Mouse (Mus musculus) lung, adult 2 months (tissue): ENCODE data around the gene Armh1.

Source experiments
- CTCF ChIP-seq: fragments of 200-500 bp; IDR thresholded peaks from 2 replicates; pipeline ENCODE4 v1.5.1; 2011; ENCODE audit warnings: mild to moderate bottlenecking, low read length, control low read depth; ENCODE audit not compliant: insufficient read depth
- POLR2A ChIP-seq: fragments of 200-500 bp; IDR thresholded peaks from 2 replicates; pipeline ENCODE4 v1.6.1; 2011; ENCODE audit warnings: low read depth, mild to moderate bottlenecking, control low read depth, low read length, borderline replicate concordance; ENCODE audit errors: extremely low read depth

- TF ChIP-seq CTCF (no peak), POLR2A (no peak)
Observed at GRCm38 (mm10) chr4:117261222-117261621, 9.3 kb upstream of the Armh1 start.
